Mouse (Mus musculus): ENCODE measurements around the gene Hsd17b13. TPM values are rescaled to one million over a fixed set of nuclear protein-coding genes. Genes with fewer than 3 reads are reported as not detected.
A peak's percentile ranks its signal among the peaks of the same experiment; 100 is the strongest.
"Not testable (repeated sequence)": the region's sequence is repeated elsewhere in the genome, so short reads cannot be mapped to it uniquely, and the experiment has no call there.

The Hsd17b13 gene
- total RNA-seq, 2 experiments from 2014 or later: 0.30 to 0.44 TPM

DNA sequence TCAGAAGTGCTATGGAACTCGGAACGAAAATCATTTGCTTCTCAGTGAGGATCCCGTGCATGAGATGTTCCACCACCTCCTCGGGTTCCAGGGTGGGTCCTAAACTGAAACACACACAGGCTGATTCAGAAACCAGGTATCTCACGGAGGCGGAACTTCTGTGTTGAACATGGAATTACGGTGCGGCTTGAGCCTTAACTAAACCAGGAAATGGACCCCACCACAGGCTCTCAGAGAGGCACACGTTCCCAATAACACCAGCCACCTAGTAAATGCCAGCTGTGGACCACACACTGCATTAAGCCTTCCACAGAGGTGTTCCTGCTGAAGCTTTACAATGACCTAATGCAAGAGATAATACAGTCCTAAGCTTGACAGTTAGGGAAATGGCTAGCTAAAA, 15.6 kb upstream of the Hsd17b13 start:
- no peak for DNase-seq (ENCODE audit: low spot score in 2 of 2)

DNA sequence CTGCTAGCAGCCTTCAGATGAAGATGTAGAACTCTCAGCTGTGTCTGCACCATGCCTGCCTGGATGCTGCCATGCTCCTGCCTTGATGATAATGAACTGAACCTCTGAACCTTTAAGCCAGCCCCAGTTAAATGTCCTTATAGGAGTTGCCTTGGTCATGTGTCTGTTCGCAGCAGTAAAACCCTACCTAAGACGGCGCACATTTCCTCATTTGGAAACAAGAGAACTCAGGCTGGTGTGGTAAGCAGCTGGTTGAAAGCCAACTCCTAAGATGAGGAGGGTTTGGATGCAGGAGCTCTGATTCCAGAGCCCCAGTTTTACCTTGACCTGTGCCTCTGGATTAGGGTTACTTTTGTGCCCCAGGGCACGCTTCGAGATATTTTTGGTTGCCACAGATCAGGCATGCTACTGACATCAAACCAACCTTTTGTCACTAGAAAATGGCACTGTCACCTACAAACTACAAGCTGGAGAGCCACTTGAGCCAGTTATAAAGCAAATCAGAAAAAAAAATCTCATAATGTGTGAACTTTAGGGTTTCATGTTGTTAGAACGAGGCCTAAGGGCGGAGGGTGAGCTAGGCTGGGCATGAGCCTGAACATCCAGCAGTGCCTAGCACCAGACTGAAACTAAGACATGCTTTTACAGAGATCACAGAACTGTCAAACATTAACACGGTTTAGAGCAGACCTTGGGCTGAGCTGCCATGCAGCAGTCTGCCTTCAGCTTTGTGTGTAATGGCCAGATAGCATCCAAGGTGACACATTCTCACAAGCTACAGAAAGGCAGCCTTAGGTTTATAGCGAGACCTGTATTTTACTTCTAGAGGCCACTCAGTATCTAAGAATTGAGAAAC, 3.7 kb upstream of the Hsd17b13 start:
- DNase-seq (ENCODE audit: low spot score in 2 of 2): no peak

DNA sequence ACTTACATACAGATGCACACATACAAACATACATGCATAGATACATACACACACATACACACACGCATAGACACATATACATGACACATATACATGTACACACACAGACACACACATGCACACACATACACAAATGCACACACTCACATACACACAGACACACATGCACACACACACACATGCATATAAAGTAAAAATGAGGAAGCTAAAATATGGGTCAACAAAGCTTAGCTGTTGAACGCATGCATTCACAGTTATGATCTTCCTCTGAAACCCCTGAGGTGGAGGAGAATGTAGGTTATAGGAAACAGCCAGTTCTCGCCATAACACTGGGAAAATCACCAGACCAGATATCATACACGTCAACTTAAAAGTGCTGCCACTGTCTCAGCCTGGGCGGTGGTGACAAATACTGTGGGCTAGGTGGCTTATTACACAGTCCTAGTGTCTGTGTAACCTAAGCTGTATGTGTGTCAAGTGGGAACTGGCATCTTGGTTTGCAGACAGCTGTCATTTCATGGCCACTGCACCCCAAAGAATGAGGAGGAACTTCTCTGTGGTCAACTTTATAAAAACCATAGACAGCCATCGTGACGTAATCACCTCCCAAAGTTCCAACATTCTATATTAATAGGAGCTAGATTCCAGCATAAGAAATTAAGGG, 829 bp upstream of the Hsd17b13 start:
- DNase-seq (ENCODE audit: low spot score in 2 of 2): no peak

- DNase-seq (ENCODE audit: low spot score in 2 of 2): no peak
Observed at GRCm38 (mm10) chr5:103975736-103976135, 1.5 kb downstream of the Hsd17b13 start.

DNA sequence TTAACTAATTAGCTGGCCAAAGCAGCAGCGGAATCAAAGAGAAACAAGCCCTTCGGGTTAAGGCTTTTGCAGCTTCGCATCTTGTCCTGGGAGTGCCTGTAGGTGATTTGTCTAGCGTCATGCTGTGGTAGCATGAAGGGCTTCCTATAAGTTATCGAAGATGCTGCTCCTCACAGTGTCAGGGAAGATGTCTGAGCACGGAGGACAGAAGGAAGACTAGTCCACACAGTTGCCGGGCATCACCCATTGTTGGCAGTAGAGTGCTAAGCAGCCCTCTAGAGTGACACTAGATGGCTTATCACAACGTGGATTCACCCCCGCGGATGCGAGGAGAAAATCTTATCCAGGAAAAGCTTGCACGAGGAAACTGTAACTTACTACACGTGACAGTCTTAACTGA, 4.4 kb downstream of the Hsd17b13 start:
- DNase-seq (ENCODE audit: low spot score in 2 of 2): no peak

DNA sequence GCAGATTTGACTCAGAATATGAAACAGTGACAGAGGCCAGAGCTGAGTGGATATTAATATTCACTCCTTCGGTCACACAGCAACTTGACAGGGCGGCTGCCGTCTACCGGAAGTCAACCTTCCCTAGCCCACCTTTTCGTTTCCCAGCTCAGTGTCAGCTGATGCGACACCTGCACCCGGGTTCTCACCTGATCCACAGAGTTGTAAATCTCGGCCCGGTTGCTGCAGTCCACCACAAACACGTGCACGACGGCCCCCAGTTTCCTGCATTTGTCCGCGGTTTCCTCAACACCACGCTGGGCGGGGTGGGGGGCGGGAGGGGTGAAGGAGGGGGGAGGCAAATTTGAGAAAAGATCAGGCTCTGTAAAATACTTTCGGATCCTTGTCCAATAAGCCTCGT, 4.8 kb downstream of the Hsd17b13 start:
- DNase-seq (ENCODE audit: low spot score in 2 of 2): no peak

DNA sequence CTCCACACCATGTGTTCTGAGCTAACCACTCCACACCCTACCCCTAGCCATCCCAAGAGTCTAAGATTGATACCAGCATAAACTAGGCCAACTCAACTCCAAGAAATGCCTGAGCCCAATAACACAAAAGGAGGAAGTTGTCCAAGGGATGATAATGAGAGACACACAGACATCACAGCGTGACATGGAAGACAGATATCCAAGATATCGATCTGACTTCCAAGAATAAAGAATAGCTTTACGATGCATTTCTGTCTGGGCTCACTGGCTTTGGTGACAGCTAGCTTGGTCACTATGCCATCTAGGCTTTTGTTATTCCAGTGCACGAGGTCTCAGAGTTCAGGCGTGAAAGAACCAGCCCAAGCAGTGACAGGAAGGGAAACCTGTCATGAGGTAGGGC, 6.2 kb downstream of the Hsd17b13 start:
- DNase-seq (ENCODE audit: low spot score in 2 of 2): no peak

DNA sequence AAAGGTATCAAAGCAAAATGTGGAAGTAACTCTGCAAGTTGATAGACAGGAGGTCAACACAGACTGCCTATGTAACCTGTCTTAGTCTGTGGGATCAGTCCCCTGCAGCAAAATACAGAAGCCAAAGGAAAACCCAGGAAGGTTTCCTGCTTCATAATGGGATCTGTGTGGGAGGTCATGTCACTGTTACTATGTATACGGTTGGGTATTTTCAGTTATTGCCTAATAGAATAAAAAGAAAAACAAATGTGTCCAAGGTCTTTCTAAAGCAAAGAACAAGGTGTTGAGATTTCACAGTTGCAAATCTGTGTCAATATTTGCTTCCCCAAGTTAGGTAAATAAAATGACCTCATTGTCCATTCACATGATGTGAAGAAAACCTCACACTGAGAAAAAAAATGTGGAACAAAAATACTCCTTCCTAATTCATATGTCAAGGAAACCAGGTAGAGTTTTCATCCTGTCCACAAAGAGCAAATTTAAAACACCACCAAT, 14.2 kb downstream of the Hsd17b13 start:
- no peak for DNase-seq (ENCODE audit: low spot score in 2 of 2)

DNA sequence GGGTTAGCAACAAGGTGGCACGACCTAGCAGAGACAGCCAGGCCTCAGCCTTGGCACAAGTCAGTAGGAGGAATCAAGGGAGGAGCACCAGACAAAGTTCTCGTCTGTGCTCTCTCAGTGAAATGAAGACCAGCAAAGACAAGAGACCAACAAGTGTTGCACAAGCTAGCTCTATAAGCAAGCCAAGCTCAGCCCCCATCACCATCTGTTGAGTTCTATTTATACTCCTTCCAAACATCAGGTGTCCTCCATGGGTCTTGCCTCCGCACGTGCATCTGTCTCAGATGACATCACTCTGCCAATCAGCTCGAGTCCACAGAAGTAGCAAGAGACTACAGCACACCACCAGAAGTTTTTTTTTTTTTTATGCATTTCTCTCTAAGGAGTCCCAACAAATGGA, 22.6 kb downstream of the Hsd17b13 start:
- peak in 1 of 2 experiments; percentile 11 for DNase-seq (ENCODE audit: low spot score in 2 of 2)

DNA sequence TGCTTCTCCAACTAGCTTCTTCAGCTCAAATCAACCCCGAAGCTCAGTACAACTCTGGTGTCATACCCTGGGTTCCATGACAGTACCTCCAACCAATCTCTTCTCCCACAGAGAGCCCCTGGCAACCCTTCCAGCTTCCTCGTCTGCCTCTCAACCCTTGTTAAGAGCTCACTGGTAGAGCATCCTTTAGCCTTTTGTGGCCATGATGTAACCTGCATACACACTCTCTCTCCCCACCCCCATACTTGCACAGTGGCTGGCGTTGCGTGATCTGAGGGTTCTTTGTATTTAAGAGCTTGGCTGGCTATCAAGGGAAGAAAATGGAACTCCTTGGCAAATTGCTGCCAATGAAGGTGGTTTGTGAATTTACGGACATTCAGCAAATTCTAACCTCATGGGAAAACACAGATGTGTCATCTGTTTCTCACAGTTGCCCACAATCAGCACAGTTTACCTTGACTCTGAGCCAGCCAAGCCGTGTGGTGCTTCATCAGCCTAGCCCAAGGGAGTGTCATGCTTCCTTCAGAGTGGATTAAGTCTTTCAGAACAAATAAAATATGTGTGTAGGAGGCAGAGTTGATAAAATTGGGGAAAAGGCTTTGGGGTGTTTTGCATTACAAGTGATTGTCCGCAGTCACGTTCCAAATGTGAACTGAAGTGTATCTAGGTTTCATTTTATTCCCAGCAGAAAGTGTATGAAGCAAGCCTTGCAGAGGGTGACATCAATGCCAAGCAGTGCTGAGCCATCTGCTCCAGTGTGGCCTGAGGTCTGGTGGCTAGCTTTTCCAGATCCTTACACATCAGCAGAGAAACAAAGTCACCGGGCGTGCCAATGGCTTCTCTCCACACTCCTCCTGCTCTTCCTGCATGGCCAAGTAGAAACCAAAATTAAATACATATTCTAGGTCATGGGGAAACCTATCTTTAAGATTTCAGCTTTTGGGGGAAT, 23.8 kb downstream of the Hsd17b13 start:
- peak; percentile 8 to 25 for DNase-seq (ENCODE audit: low spot score in 2 of 2)

DNA sequence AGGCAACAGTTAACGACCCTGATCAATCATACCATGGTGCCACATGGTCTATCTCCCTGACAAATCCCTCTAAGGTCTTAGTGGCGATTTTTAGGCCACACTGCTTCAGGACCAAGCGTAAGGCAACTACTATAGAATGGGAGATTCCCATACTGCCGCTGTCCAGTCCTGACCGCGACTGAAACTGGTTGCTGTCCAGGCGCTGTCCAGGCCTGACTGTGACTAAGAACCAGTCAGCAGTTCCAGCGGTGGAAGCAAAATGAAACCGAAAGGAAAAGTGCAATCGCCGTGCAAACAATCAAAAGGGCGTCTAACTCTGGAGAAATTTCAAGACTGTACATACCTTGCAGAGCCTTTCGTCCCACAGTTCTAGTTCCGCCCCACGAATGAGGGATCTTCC, 27.1 kb downstream of the Hsd17b13 start:
- not testable (repeated sequence) for DNase-seq (ENCODE audit: low spot score in 2 of 2)

GRCm38 (mm10) chr5:103943183-103943582, 34.0 kb downstream of the Hsd17b13 start:
- no peak for DNase-seq (ENCODE audit: low spot score in 2 of 2)

GRCm38 (mm10) chr5:103939856-103940255, 37.4 kb downstream of the Hsd17b13 start:
- no peak for DNase-seq (ENCODE audit: low spot score in 2 of 2)

- no peak for DNase-seq (ENCODE audit: low spot score in 2 of 2)
Observed at GRCm38 (mm10) chr5:103939350-103939652, 37.9 kb downstream of the Hsd17b13 start.

GRCm38 (mm10) chr5:103938547-103939349, 38.5 kb downstream of the Hsd17b13 start:
- no peak for DNase-seq (ENCODE audit: low spot score in 2 of 2)

- no peak for DNase-seq (ENCODE audit: low spot score in 2 of 2)
Observed at GRCm38 (mm10) chr5:103936906-103937589, 40.2 kb downstream of the Hsd17b13 start.

DNA sequence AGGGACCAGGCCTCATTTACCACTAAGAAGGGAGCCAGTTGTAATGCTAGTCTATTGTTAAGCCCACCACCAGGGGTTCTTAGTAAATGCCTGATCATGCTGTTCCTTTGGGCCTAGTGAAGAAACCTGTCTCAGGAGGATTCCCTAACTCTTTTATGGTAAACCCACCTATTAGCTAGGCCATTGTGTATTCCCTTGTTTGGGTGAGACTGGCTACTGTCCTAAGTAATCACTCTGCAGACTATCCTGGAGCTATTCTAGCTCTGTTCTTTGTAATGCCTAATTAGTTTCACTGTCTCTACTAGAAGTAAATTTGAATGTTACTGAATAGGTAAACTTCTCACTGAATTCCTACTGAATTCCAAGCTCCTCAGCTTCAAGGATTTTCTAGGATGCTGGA, 45.3 kb downstream of the Hsd17b13 start:
- DNase-seq (ENCODE audit: low spot score in 2 of 2): not testable (repeated sequence)

- DNase-seq (ENCODE audit: low spot score in 2 of 2): no peak
Observed at GRCm38 (mm10) chr5:103930511-103930910, 46.7 kb downstream of the Hsd17b13 start.

GRCm38 (mm10) chr5:103928196-103928550, 49.0 kb downstream of the Hsd17b13 start:
- DNase-seq (ENCODE audit: low spot score in 2 of 2): no peak
